Mouse (Mus musculus) heart, embryonic 16.5 days (tissue): ENCODE results near the gene Abcf2. TPM values are rescaled to one million over a fixed set of nuclear protein-coding genes. Genes with fewer than 3 reads are reported as not detected.
"Not testable (repeated sequence)": the region's sequence is repeated elsewhere in the genome, so short reads cannot be mapped to it uniquely, and the experiment has no call there.

Experiments used
- ATAC-seq: fragments of 200-750 bp; cut with Nextera tagmentation; replicated peaks from 2 replicates; pipeline ENCODE4 v1.8.0; 2017; ENCODE audit warnings: moderate number of reproducible peaks; ENCODE audit not compliant: insufficient read depth, low FRiP score; ENCODE audit errors: extremely low read depth
- H3K27ac ChIP-seq: fragments of 300-500 bp; sonication (generic); 2 replicates; pipeline ENCODE4 v1.5.1; 2014; ENCODE audit warnings: mild to moderate bottlenecking, low read length, control low read depth, moderate library complexity
- H3K27me3 ChIP-seq: fragments of 300-500 bp; sonication (generic); 2 replicates; pipeline ENCODE4 v1.6.1; 2014; ENCODE audit warnings: low read length, mixed read lengths; ENCODE audit not compliant: control insufficient read depth, insufficient read depth
- H3K36me3 ChIP-seq: fragments of 300-500 bp; sonication (generic); 2 replicates; pipeline ENCODE4 v1.6.1; 2014; ENCODE audit not compliant: control insufficient read depth, insufficient read depth
- H3K4me1 ChIP-seq: fragments of 300-500 bp; sonication (generic); 2 replicates; pipeline ENCODE4 v1.6.1; 2014; ENCODE audit warnings: low read length, mixed read lengths; ENCODE audit not compliant: control insufficient read depth, insufficient read depth
- H3K4me2 ChIP-seq: fragments of 300-500 bp; sonication (generic); 2 replicates; pipeline ENCODE4 v1.6.1; 2014; ENCODE audit warnings: low read depth, mild to moderate bottlenecking, control low read depth, low read length
- H3K4me3 ChIP-seq: fragments of 300-500 bp; sonication (generic); 2 replicates; pipeline ENCODE4 v1.5.1; 2014; ENCODE audit warnings: mild to moderate bottlenecking, control low read depth, low read length
- H3K9ac ChIP-seq: fragments of 300-500 bp; sonication (generic); 2 replicates; pipeline ENCODE4 v1.6.1; 2014; ENCODE audit warnings: low read length, control low read depth
- H3K9me3 ChIP-seq: fragments of 300-500 bp; sonication (generic); replicated peaks from 2 replicates; pipeline ENCODE4 v1.6.1; 2016; ENCODE audit warnings: low read length; ENCODE audit not compliant: control insufficient read depth
- WGBS: fragments of 180-500 bp; shearing (Covaris S2); extraction: QIAGEN DNeasy Blood & Tissue Kit; methylation state at CpG from one replicate; pipeline ENCODE4 v1.1.7; 2014; 5-methylcytosine and 5-hydroxymethylcytosine counted together
- polyA plus RNA-seq: library from polyadenylated mRNA; unstranded; fragments of >200 nt; fragmentation: Nextera tagmentation; extraction: Ambion mirVana; gene quantifications from 2 replicates; pipeline ENCODE4 v1.2.1, GENCODE M21; 2015

Gene Abcf2
- polyA plus RNA-seq, 1 experiment from 2014 or later: 72.6 TPM

GRCm38 (mm10) chr5:24575948-24576347 is 1.3 kb downstream of the Abcf2 start:
- Histone ChIP-seq H3K4me3 (no peak overlapping the region; the same call in 1 of the 2 replicates), H3K27me3 (no peaks in the 10 kb centered on the region), H3K9ac (no peak overlapping the region), H3K4me1 (peaks cover 15% of the 10 kb centered on the region), H3K9me3 (no peaks in the 10 kb centered on the region), H3K4me2 (peak overlapping the region; percentile 96), H3K36me3 (peaks cover 25% of the 10 kb centered on the region), H3K27ac (no peak overlapping the region)
- whole genome bisulfite sequencing: 82% methylated on average over 1 of the region's 1 CpGs
- no peak for ATAC-seq

GRCm38 (mm10) chr5:24556709-24557108 is 20.6 kb downstream of the Abcf2 start, which contains the start of gene 4931409K22Rik:
4931409K22Rik (minus strand) TSS chr5:24556809.
- no peaks in the 10 kb centered on the region for H3K36me3 ChIP-seq
- no peak within 1 kb of the TSS for H3K9ac ChIP-seq
- H3K9me3 ChIP-seq: no peaks in the 10 kb centered on the region; the same call in 1 of the 2 replicates
- no peaks in the 10 kb centered on the region for H3K4me1 ChIP-seq
- no peak within 1 kb of the TSS for H3K4me3 ChIP-seq
- WGBS: 82% methylated on average over 2 of the region's 2 CpGs
- H3K27me3 ChIP-seq: no peaks in the 10 kb centered on the region; the same call in 1 of the 2 replicates
- H3K4me2 ChIP-seq: no peak within 1 kb of the TSS
- H3K27ac ChIP-seq: no peak within 1 kb of the TSS
- ATAC-seq: no peak

DNA sequence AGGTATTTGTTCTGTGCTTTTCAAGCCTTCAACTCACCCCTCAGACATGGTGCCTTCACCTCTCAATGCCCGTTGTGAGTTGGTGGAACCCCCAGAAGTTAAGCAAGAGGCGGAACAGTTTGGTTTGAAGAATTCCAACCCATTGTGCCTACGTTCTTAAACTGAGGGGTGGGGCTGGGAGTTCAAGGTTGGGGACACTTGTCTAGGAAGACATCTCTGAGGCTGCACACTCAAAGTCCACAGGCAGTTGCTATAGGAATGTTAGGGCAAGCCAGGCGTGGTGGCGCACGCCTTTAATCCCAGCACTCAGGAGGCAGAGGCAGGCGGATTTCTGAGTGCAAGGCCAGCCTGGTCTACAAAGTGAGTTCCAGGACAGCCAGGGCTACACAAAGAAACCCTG is 21.9 kb downstream of the Abcf2 start:
- not testable (repeated sequence) for H3K9me3 ChIP-seq, H3K27me3 ChIP-seq, H3K4me2 ChIP-seq, H3K4me1 ChIP-seq, H3K27ac ChIP-seq, H3K9ac ChIP-seq, ATAC-seq, H3K36me3 ChIP-seq, H3K4me3 ChIP-seq
- WGBS: 93% methylated on average over 7 of the region's 7 CpGs

DNA sequence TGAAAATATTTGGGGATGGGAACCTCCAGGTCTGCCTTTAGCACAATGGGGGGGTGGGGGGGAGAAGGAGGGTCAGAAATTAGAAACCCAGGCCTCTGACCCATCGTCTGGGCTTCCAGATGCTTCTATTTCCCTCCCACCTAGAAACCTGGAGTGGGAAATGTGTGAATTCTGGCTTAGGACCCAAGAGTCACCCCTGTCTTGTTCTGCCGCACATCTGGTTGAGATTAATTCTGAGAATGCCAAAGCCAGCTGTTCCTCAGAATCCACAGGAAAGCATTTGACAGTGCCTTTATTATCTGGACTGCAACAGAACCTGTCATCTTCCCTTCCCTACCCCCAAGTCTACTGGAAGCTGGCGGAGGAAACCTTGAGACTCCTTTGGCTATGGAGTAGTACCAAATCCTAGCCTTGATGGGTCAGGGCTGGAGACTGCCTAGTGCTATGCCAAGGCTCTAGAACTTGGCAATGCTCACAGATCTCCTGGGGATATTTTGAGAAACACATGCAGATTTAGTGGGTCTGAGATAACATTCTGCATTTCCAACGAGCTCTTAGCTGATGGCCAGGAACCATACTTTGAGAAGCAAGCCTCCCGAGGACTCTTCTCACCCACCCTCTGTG is 23.5 kb downstream of the Abcf2 start:
- H3K9me3 ChIP-seq: no peaks in the 10 kb centered on the region; the same call in 1 of the 2 replicates
- no peaks in the 10 kb centered on the region for H3K36me3 ChIP-seq
- peaks cover 3% of the 10 kb centered on the region for H3K27me3 ChIP-seq
- no peak for ATAC-seq
- H3K9ac ChIP-seq: no peak overlapping the region
- H3K27ac ChIP-seq: no peak overlapping the region
- H3K4me2 ChIP-seq: no peak overlapping the region
- WGBS: 51% methylated on average over 5 of the region's 5 CpGs
- no peak overlapping the region for H3K4me3 ChIP-seq
- peaks cover 7% of the 10 kb centered on the region for H3K4me1 ChIP-seq

GRCm38 (mm10) chr5:24551317-24551688 is 26.0 kb downstream of the Abcf2 start:
- ATAC-seq: no peak
- peaks cover 3% of the 10 kb centered on the region for H3K27me3 ChIP-seq

DNA sequence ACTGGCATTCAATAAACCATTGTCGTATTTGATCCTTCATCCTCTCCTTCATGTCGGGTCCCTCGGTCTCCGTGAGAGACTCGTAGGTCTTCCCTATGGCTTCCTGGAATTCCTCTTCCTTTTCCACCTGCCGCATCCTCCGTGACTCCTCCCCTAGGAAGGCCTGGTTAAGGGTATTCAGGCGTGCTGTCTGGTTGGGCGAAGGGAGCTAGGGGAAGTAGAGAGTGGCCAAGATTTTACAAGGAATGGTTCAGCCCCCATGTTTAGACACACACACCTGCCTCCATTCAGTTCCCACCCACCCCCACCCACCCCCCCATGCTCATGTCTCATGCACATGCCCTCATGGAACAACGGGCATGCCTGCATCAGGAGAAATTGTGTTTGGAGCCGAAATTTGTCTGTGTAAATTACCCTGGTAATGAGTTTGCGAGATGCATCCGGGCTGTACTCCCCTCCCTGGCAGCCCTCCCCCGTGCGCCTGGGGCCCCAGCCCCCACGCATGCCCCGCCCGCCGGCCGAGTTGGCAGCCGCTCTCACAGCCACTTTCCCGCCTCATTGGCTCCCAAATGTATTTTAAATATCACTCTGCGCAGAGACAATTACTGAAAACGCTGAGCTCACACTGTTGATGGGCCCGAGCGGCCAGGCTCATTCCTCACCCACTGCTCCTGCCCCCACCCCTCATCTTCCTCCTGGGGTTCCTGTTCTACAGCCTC is 26.5 kb downstream of the Abcf2 start:
- H3K4me3 ChIP-seq: peak overlapping the region; percentile 18; the same call in 1 of the 2 replicates
- no peak overlapping the region for H3K27ac ChIP-seq
- WGBS: 31% methylated on average over 26 of the region's 26 CpGs
- peak; percentile 65 for ATAC-seq
- H3K9me3 ChIP-seq: no peaks in the 10 kb centered on the region; the same call in 1 of the 2 replicates
- peak overlapping the region; percentile 36; the same call in 1 of the 2 replicates for H3K9ac ChIP-seq
- no peaks in the 10 kb centered on the region for H3K36me3 ChIP-seq
- H3K4me1 ChIP-seq: peaks cover 7% of the 10 kb centered on the region
- peak overlapping the region; percentile 52 for H3K4me2 ChIP-seq
- H3K27me3 ChIP-seq: peaks cover 3% of the 10 kb centered on the region

More at GRCm38 (mm10) chr5:24551317-24551688, 26.0 kb downstream of the Abcf2 start:
- peaks cover 7% of the 10 kb centered on the region for H3K4me1 ChIP-seq
- no peaks in the 10 kb centered on the region; the same call in 1 of the 2 replicates for H3K9me3 ChIP-seq
- peak overlapping the region; percentile 52 for H3K4me2 ChIP-seq
- H3K27ac ChIP-seq: no peak overlapping the region
- H3K36me3 ChIP-seq: no peaks in the 10 kb centered on the region
- 0 out of 2 replicates have a peak overlapping the region, but pooled peaks have one; percentile 18 for H3K4me3 ChIP-seq
- 47% methylated on average over 2 of the region's 2 CpGs for WGBS
- H3K9ac ChIP-seq: peak overlapping the region; percentile 36; the same call in 1 of the 2 replicates

- no peak for ATAC-seq
- no peak overlapping the region for H3K9ac ChIP-seq
Measured at GRCm38 (mm10) chr5:24542643-24543042, 34.6 kb downstream of the Abcf2 start.

DNA sequence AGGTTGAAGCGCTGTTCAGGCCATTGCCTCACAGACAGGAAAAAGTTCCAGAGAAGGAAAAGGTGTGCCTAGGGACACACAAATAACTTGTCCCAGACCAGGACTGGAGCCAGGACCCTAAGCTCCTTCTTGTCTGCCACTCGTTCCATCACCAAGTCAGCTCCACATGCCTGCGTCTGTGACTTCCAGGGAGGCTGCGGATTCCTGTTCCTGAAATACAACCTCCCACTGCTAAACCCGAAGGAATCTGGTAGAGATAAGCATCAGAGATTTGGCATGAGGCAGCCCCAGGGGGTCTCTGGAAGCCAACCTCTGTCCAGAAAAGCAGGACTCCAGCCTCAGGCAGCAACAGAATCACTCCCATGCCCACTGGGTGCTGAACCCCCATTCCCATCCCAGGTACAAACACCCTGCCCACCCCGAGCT is 36.1 kb downstream of the Abcf2 start:
- Histone ChIP-seq H3K4me3 (peak overlapping the region; percentile 45), H3K9me3 (no peaks in the 10 kb centered on the region), H3K4me1 (peaks cover 24% of the 10 kb centered on the region), H3K36me3 (no peaks in the 10 kb centered on the region), H3K9ac (peak overlapping the region; percentile 63), H3K4me2 (peak overlapping the region; percentile 63), H3K27ac (peak overlapping the region; percentile 84), H3K27me3 (no peaks in the 10 kb centered on the region)
- no peak for ATAC-seq
- WGBS: 7% methylated on average over 6 of the region's 6 CpGs

More at GRCm38 (mm10) chr5:24542643-24543042, 34.6 kb downstream of the Abcf2 start:
- no peak overlapping the region for H3K27ac ChIP-seq
- no peaks in the 10 kb centered on the region for H3K36me3 ChIP-seq
- WGBS: 80% methylated on average over 7 of the region's 7 CpGs
- no peak overlapping the region for H3K4me3 ChIP-seq
- H3K4me2 ChIP-seq: no peak overlapping the region
- H3K4me1 ChIP-seq: peaks cover 24% of the 10 kb centered on the region
- H3K9me3 ChIP-seq: no peaks in the 10 kb centered on the region
- H3K27me3 ChIP-seq: no peaks in the 10 kb centered on the region
